Mouse (Mus musculus) bone marrow, adult 2 months (tissue): Measurements from ENCODE around the gene Rec114.

Experiments
- CTCF ChIP-seq: fragments of 200-500 bp; IDR thresholded peaks from 2 replicates; pipeline ENCODE4 v1.5.1; 2011; ENCODE audit warnings: low read length, control low read depth; ENCODE audit not compliant: control insufficient read depth, insufficient read depth
- POLR2A ChIP-seq: fragments of 200-500 bp; IDR thresholded peaks from 2 replicates; pipeline ENCODE4 v1.6.1; 2011; ENCODE audit warnings: low read depth, mild to moderate bottlenecking, control low read depth, low read length, borderline replicate concordance; ENCODE audit not compliant: control insufficient read depth

DNA sequence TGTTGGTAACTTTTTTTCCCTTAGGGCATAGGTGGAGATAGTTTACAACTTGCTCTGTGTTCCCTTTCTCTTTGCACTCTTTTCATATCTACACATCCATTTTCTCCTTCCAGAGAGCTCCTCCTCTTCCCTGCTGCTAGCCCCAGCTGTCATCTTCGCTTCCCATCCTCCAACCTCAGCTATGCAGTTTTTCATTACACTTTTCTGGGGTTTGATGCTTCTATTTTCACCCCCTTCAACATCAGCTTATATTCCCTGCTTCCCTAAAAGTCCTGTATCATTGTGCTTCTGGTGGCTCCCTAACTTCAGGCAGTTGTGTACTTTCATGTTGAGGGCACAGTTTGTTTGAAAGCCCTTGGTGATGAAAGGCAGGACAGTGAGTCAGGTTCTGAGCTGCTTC is 130.0 kb downstream of the Rec114 start:
- TF ChIP-seq POLR2A (no peak), CTCF (no peak)
